ENCODE assay signal across 8 mouse cellular contexts in the genomic region with DNA sequence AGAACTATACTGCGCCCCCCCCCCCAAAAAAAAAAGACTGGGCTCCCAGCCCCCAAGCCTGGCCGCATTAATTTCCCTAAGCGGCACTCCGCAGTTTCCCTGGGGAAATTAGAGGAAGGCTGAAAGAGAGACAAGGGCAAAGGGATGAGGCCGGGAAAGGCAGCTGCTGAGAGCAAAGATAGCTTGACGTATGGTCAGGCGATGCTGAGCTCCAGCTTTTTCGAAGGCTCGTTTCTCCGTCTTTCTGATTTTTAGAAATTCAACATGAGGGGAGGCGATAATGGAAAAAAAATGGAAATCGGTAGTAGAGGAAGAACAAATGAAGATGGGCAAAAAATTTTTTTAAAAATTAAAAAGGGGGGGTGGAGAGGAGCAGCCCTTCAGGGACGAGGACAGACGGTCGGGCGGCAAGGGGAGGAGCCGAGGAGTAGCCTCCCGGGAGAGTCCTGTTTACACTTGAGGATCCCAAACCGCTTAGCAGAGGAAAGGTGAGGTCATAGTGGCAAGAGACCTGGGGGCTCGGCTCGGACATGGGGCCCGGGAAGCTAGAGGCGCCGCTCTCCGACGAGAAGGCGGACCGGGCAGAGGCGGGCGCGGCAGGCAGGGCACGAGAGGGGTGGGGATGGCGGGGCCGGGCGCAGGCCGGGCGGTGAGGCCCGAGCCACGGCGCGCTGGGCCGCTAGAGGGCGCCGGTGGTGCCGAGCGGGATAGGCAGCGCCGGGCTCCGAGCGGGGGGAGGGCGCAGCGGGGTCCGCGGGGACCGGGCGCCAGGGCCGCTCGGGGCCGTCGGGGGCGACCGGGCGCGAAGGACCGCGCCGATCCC. TPM values are rescaled to one million over a fixed set of nuclear protein-coding genes. Genes with fewer than 3 reads are reported as not detected.
A peak's percentile ranks its signal among the peaks of the same experiment; 100 is the strongest.
DNase-seq lines count a peak whose midpoint lies in the region; ATAC-seq and TF ChIP-seq lines count a peak whose summit lies in the region.

No protein-coding gene starts in this region.

- H3K4me1 ChIP-seq in G1E (ENCODE audit: insufficient read depth, low read depth, low read length): peaks cover 47% of the 10 kb centered on the region
- peaks cover 11% of the 10 kb centered on the region for H3K4me1 ChIP-seq in cerebellum, adult 2 months (ENCODE audit: control insufficient read depth, insufficient read depth, low read length)
- peaks cover 54% of the 10 kb centered on the region for H3K4me1 ChIP-seq in forebrain, embryonic 16.5 days (replicated peaks; ENCODE audit: control insufficient read depth, insufficient read depth, low read length)
- H3K4me1 ChIP-seq in lung, embryonic 14.5 days (ENCODE audit: insufficient read depth): peaks cover 26% of the 10 kb centered on the region

- H3K4me2 ChIP-seq in forebrain, embryonic 16.5 days (ENCODE audit: low read length): peak overlapping the region; percentile 93
- H3K4me2 ChIP-seq in lung, embryonic 14.5 days: peak overlapping the region; percentile 100

- H3K9me3 ChIP-seq in G1E (replicated peaks): no peaks in the 10 kb centered on the region
- no peaks in the 10 kb centered on the region for H3K9me3 ChIP-seq in forebrain, embryonic 16.5 days (ENCODE audit: control insufficient read depth, low read length)
- no peaks in the 10 kb centered on the region for H3K9me3 ChIP-seq in lung, embryonic 14.5 days (ENCODE audit: low read depth, low read length)

- peak overlapping the region; percentile 74 for H3K4me3 ChIP-seq in G1E (ENCODE audit: low read depth, low read length)
- peak overlapping the region; percentile 85 for H3K4me3 ChIP-seq in cerebellum, adult 2 months (replicated peaks; ENCODE audit: insufficient read depth, low read depth, low read length)
- peak overlapping the region; percentile 78 for H3K4me3 ChIP-seq in forebrain, embryonic 16.5 days (replicated peaks; ENCODE audit: low read length)
- H3K4me3 ChIP-seq in layer of hippocampus, adult 2 months: peak overlapping the region; percentile 92
- peak overlapping the region; percentile 88 for H3K4me3 ChIP-seq in lung, embryonic 14.5 days (ENCODE audit: low read depth, low read length)

- 0 out of 2 replicates have a peak, but pooled peaks have one; percentile 15 for TF ChIP-seq POLR2A in cerebellum, adult 2 months (IDR thresholded peaks at IDR 0.05; ENCODE audit: borderline replicate concordance, insufficient read depth, low read length)

- peak; percentile 21; the same call in 1 of the 2 replicates for TF ChIP-seq CTCF in G1E (IDR thresholded peaks at IDR 0.05; ENCODE audit: low read depth, low read length)
- TF ChIP-seq CTCF in cerebellum, adult 2 months (IDR thresholded peaks at IDR 0.05; ENCODE audit: borderline replicate concordance, insufficient read depth, low read depth, low read length): peak; percentile 57; the same call in 1 of the 2 replicates
- peak; percentile 77 for TF ChIP-seq CTCF in layer of hippocampus, adult 2 months (conservative IDR thresholded peaks at IDR 0.05)
- TF ChIP-seq CTCF in lung, embryonic 14.5 days (IDR thresholded peaks at IDR 0.05; ENCODE audit: low read depth): peak; percentile 40; the same call in 1 of the 2 replicates

- ATAC-seq in G1E (ENCODE audit: extremely low read depth, insufficient number of reproducible peaks, low FRiP score, poor library complexity, severe bottlenecking): no peak
- peak; percentile 66 for ATAC-seq in forebrain, embryonic 16.5 days
- ATAC-seq in lung, embryonic 14.5 days (ENCODE audit: insufficient read depth): peak; percentile 53
- ATAC-seq in neutrophil, adult 5-6 weeks (ENCODE audit: extremely low read depth, insufficient number of reproducible peaks, low FRiP score, poor library complexity, severe bottlenecking): peak; percentile 55

- DNase-seq in G1E (ENCODE audit: low spot score): peak; percentile 92
- peak; percentile 93 to 95 for DNase-seq in cerebellum, adult 2 months
- peak; percentile 82 for DNase-seq in heart, postnatal 25 days (ENCODE audit: low spot score)
- DNase-seq in layer of hippocampus, adult 2 months (ENCODE audit: low spot score in 2 of 2): peak; percentile 83 to 93
- peak; percentile 95 for DNase-seq in lung, embryonic 14.5 days
- peak; percentile 76 for DNase-seq in thymus, adult 18-20 months

- intact Hi-C loops in heart, postnatal 25 days (cut with DNase I): loop anchor here (1.0 to 5.0 kb wide), 3 partner anchors 13 to 165 kb away; no protein-coding TSS in a partner anchor

- peak overlapping the region; percentile 99 for H3K9ac ChIP-seq in forebrain, embryonic 16.5 days (replicated peaks; ENCODE audit: low read depth, low read length)
- peak overlapping the region; percentile 98 for H3K9ac ChIP-seq in lung, embryonic 14.5 days

- under 1% methylated on average over 66 of the region's 67 CpGs for WGBS in cerebellum, adult 2 months
- WGBS in forebrain, embryonic 16.5 days: under 1% methylated on average over 46 of the region's 67 CpGs
- WGBS in lung, embryonic 14.5 days: under 1% methylated on average over 58 of the region's 67 CpGs

- peaks cover 84% of the 10 kb centered on the region for H3K27me3 ChIP-seq in G1E (ENCODE audit: insufficient read depth, low read length)
- no peaks in the 10 kb centered on the region for H3K27me3 ChIP-seq in cerebellum, adult 2 months (ENCODE audit: control insufficient read depth, insufficient read depth, low read length)
- no peaks in the 10 kb centered on the region for H3K27me3 ChIP-seq in forebrain, embryonic 16.5 days (replicated peaks; ENCODE audit: control insufficient read depth, insufficient read depth, low read length)
- H3K27me3 ChIP-seq in lung, embryonic 14.5 days (ENCODE audit: insufficient read depth, low read length): no peaks in the 10 kb centered on the region

- H3K36me3 ChIP-seq in G1E (replicated peaks): no peaks in the 10 kb centered on the region
- peaks cover 14% of the 10 kb centered on the region for H3K36me3 ChIP-seq in forebrain, embryonic 16.5 days (ENCODE audit: control insufficient read depth, insufficient read depth)
- H3K36me3 ChIP-seq in lung, embryonic 14.5 days (ENCODE audit: insufficient read depth): peaks cover 27% of the 10 kb centered on the region

- peak overlapping the region; percentile 98 for H3K27ac ChIP-seq in cerebellum, adult 2 months (ENCODE audit: insufficient read depth, low read length)
- H3K27ac ChIP-seq in forebrain, embryonic 16.5 days (ENCODE audit: low read length): peak overlapping the region; percentile 100
- H3K27ac ChIP-seq in layer of hippocampus, adult 2 months: peak overlapping the region; percentile 99
- H3K27ac ChIP-seq in lung, embryonic 14.5 days (ENCODE audit: low read depth): peak overlapping the region; percentile 100

RNA-seq across cellular contexts. Expression of a gene that starts 3.0 kb away (rescaled TPM):
- 5.6 and 6.3 TPM in 2 replicates for total RNA-seq in G1E (2014; fragmentation: Nextera tagmentation)
- 84.9 and 86.4 TPM in 2 replicates for total RNA-seq in G1E (2017)
- 34.1 and 43.1 TPM in 2 replicates for polyA plus RNA-seq in G1E (2012)
- 958 and 983 TPM in 2 replicates for polyA plus RNA-seq in cerebellum, adult 2 months (2012; rRNA removed)
- polyA plus RNA-seq in forebrain, embryonic 16.5 days (2015; fragmentation: Nextera tagmentation; extraction: Ambion mirVana): 666 and 701 TPM in 2 replicates
- total RNA-seq in heart, postnatal 25 days (2021): 100 to 1,000 TPM; 235 to 245 TPM
- 1,000 to 10,000 TPM in 1 of 2 experiments, 100 to 1,000 TPM in 1; 991 to 1,057 TPM for total RNA-seq in layer of hippocampus, adult 2 months (2021)
- polyA plus RNA-seq in lung, embryonic 14.5 days (2014; fragmentation: Nextera tagmentation; extraction: Ambion mirVana): 377 and 442 TPM in 2 replicates
- total RNA-seq in neutrophil, adult 5-6 weeks (2017): 94.0 and 109 TPM in 2 replicates

RNA-seq across cellular contexts. Expression of a gene that starts 5.4 kb away (rescaled TPM):
- total RNA-seq in G1E (2014; fragmentation: Nextera tagmentation) (0.68 TPM in 1 of 2 replicates, not detected in the other), G1E (2017) (0.12 TPM in 1 of 2 replicates, not detected in the other)
- not detected in 2 replicates for polyA plus RNA-seq in G1E (2012)
- polyA plus RNA-seq in cerebellum, adult 2 months (2012; rRNA removed): 1.5 TPM in 2 replicates
- 1.7 and 2.9 TPM in 2 replicates for polyA plus RNA-seq in forebrain, embryonic 16.5 days (2015; fragmentation: Nextera tagmentation; extraction: Ambion mirVana)
- under 1 TPM; 0.34 to 0.83 TPM for total RNA-seq in heart, postnatal 25 days (2021)
- total RNA-seq in layer of hippocampus, adult 2 months (2021): 1 to 10 TPM; 1.3 to 1.7 TPM
- polyA plus RNA-seq in lung, embryonic 14.5 days (2014; fragmentation: Nextera tagmentation; extraction: Ambion mirVana): 1.4 and 2.2 TPM in 2 replicates
- 0.25 and 0.70 TPM in 2 replicates for total RNA-seq in neutrophil, adult 5-6 weeks (2017)

RNA-seq across cellular contexts. Expression of a gene that starts 14.3 kb away (rescaled TPM):
- 167 and 180 TPM in 2 replicates for total RNA-seq in G1E (2014; fragmentation: Nextera tagmentation)
- total RNA-seq in G1E (2017): 86.5 and 99.2 TPM in 2 replicates
- polyA plus RNA-seq in G1E (2012): 269 and 293 TPM in 2 replicates
- 669 and 677 TPM in 2 replicates for polyA plus RNA-seq in cerebellum, adult 2 months (2012; rRNA removed)
- 459 and 463 TPM in 2 replicates for polyA plus RNA-seq in forebrain, embryonic 16.5 days (2015; fragmentation: Nextera tagmentation; extraction: Ambion mirVana)
- 100 to 1,000 TPM; 205 to 207 TPM for total RNA-seq in heart, postnatal 25 days (2021)
- 100 to 1,000 TPM; 627 to 642 TPM for total RNA-seq in layer of hippocampus, adult 2 months (2021)
- polyA plus RNA-seq in lung, embryonic 14.5 days (2014; fragmentation: Nextera tagmentation; extraction: Ambion mirVana): 390 and 401 TPM in 2 replicates
- total RNA-seq in neutrophil, adult 5-6 weeks (2017): 56.3 and 57.7 TPM in 2 replicates

RNA-seq across cellular contexts. Expression of a gene that starts 28.9 kb away (rescaled TPM):
- not detected in 2 replicates for total RNA-seq in G1E (2014; fragmentation: Nextera tagmentation)
- total RNA-seq in G1E (2017): 0.33 and 1.7 TPM in 2 replicates
- polyA plus RNA-seq in G1E (2012): not detected in 2 replicates
- 0.05 and 0.26 TPM in 2 replicates for polyA plus RNA-seq in cerebellum, adult 2 months (2012; rRNA removed)
- 0.06 and 0.30 TPM in 2 replicates for polyA plus RNA-seq in forebrain, embryonic 16.5 days (2015; fragmentation: Nextera tagmentation; extraction: Ambion mirVana)
- 1 to 10 TPM in 1 of 2 experiments, under 1 TPM in 1; 0.73 to 1.3 TPM for total RNA-seq in heart, postnatal 25 days (2021)
- total RNA-seq in layer of hippocampus, adult 2 months (2021): under 1 TPM; 0.18 to 0.47 TPM
- 0.11 TPM in 1 of 2 replicates, not detected in the other for polyA plus RNA-seq in lung, embryonic 14.5 days (2014; fragmentation: Nextera tagmentation; extraction: Ambion mirVana)
- total RNA-seq in neutrophil, adult 5-6 weeks (2017): 6.8 and 7.1 TPM in 2 replicates

RNA-seq across cellular contexts. Expression of a gene that starts 48.4 kb away (rescaled TPM):
- 123 and 194 TPM in 2 replicates for total RNA-seq in G1E (2014; fragmentation: Nextera tagmentation)
- 62.2 and 65.5 TPM in 2 replicates for total RNA-seq in G1E (2017)
- polyA plus RNA-seq in G1E (2012): 59.2 and 79.0 TPM in 2 replicates
- polyA plus RNA-seq in cerebellum, adult 2 months (2012; rRNA removed): 276 and 289 TPM in 2 replicates
- 94.4 and 96.7 TPM in 2 replicates for polyA plus RNA-seq in forebrain, embryonic 16.5 days (2015; fragmentation: Nextera tagmentation; extraction: Ambion mirVana)
- total RNA-seq in heart, postnatal 25 days (2021): 10 to 100 TPM; 85.8 to 88.6 TPM
- total RNA-seq in layer of hippocampus, adult 2 months (2021): 100 to 1,000 TPM; 136 to 151 TPM
- 147 and 155 TPM in 2 replicates for polyA plus RNA-seq in lung, embryonic 14.5 days (2014; fragmentation: Nextera tagmentation; extraction: Ambion mirVana)
- 19.1 and 23.7 TPM in 2 replicates for total RNA-seq in neutrophil, adult 5-6 weeks (2017)

Comparison
In these comparisons a context has a peak if more than half of its experiments do, and no peak if none do; other contexts are left out.
1. CTCF ChIP-seq: peak in every context shown above with its lines; median percentile 77 in layer of hippocampus, adult 2 months; 57 in cerebellum, adult 2 months; 40 in lung, embryonic 14.5 days; 21 in G1E.